Mouse (Mus musculus): ENCODE results near the gene Trp53bp2. TPM values are rescaled to one million over a fixed set of nuclear protein-coding genes. Genes with fewer than 3 reads are reported as not detected.

Trp53bp2 gene
- polyA plus RNA-seq, 1 experiment = 23.7 TPM

- TF ChIP-seq EP300 (IDR thresholded peaks at IDR 0.05; ENCODE audit: insufficient read depth, low read depth, low read length) = peak; percentile 34; the same call in 1 of the 2 replicates
- TF ChIP-seq POLR2A (IDR thresholded peaks at IDR 0.05; ENCODE audit: insufficient read depth, low read length) = no peak
- H3K27ac ChIP-seq (ENCODE audit: insufficient read depth, low read length) = no peak overlapping the region
- H3K27me3 ChIP-seq (ENCODE audit: control insufficient read depth, insufficient read depth, low read length, poor library complexity, severe bottlenecking) = no peaks in the 10 kb centered on the region
- H3K9ac ChIP-seq (ENCODE audit: low read depth, poor library complexity, severe bottlenecking) = no peak overlapping the region
- H3K4me3 ChIP-seq (ENCODE audit: low read depth, low read length) = peak overlapping the region; percentile 27
- no peaks in the 10 kb centered on the region for H3K36me3 ChIP-seq (ENCODE audit: control insufficient read depth, insufficient read depth, low read length, poor library complexity, severe bottlenecking)
- peaks cover 11% of the 10 kb centered on the region for H3K4me1 ChIP-seq (ENCODE audit: control insufficient read depth, insufficient read depth, low read length)
- H3K9me3 ChIP-seq (replicated peaks; ENCODE audit: control insufficient read depth, insufficient read depth, low read length, poor library complexity, severe bottlenecking) = no peaks in the 10 kb centered on the region
Measured at GRCm38 (mm10) chr1:182509110-182509797, 100.3 kb downstream of the Trp53bp2 start.

DNA sequence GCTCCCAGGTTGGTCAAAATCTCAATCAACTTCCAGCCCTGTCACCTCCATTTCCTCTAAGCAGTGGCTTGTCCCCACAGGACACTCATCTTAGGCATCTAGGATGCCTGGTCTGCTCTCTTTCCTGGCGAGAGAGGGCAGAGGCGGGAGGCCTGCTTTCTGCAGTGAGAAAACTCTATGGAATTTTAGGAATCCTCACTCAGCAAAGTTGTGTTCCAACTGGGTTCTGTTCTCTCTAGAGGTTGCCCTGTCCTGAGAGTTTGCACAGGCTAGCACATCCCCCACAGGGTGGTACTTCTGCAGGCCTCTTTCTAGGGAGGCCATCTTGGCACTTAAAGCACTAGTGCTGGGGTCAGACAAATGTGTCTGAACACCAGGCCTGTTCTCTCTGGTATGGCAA is 102.1 kb downstream of the Trp53bp2 start:
- Histone ChIP-seq H3K27me3 (ENCODE audit: control insufficient read depth, insufficient read depth, low read length, poor library complexity, severe bottlenecking) (no peaks in the 10 kb centered on the region), H3K9me3 (replicated peaks; ENCODE audit: control insufficient read depth, insufficient read depth, low read length, poor library complexity, severe bottlenecking) (no peaks in the 10 kb centered on the region), H3K36me3 (ENCODE audit: control insufficient read depth, insufficient read depth, low read length, poor library complexity, severe bottlenecking) (no peaks in the 10 kb centered on the region), H3K27ac (ENCODE audit: insufficient read depth, low read length) (no peak overlapping the region), H3K9ac (ENCODE audit: low read depth, poor library complexity, severe bottlenecking) (no peak overlapping the region), H3K4me3 (ENCODE audit: low read depth, low read length) (no peak overlapping the region), H3K4me1 (ENCODE audit: control insufficient read depth, insufficient read depth, low read length) (peaks cover 7% of the 10 kb centered on the region)
- TF ChIP-seq CTCF (IDR thresholded peaks at IDR 0.05; ENCODE audit: low read depth, low read length) (no peak), POLR2A (IDR thresholded peaks at IDR 0.05; ENCODE audit: insufficient read depth, low read length) (no peak), EP300 (IDR thresholded peaks at IDR 0.05; ENCODE audit: insufficient read depth, low read depth, low read length) (no peak)

- no peaks in the 10 kb centered on the region for H3K9me3 ChIP-seq (replicated peaks; ENCODE audit: control insufficient read depth, insufficient read depth, low read length, poor library complexity, severe bottlenecking)
- no peak overlapping the region for H3K27ac ChIP-seq (ENCODE audit: insufficient read depth, low read length)
- peaks cover 7% of the 10 kb centered on the region for H3K4me1 ChIP-seq (ENCODE audit: control insufficient read depth, insufficient read depth, low read length)
- H3K4me3 ChIP-seq (ENCODE audit: low read depth, low read length) = no peak overlapping the region
- H3K36me3 ChIP-seq (ENCODE audit: control insufficient read depth, insufficient read depth, low read length, poor library complexity, severe bottlenecking) = no peaks in the 10 kb centered on the region
- no peaks in the 10 kb centered on the region for H3K27me3 ChIP-seq (ENCODE audit: control insufficient read depth, insufficient read depth, low read length, poor library complexity, severe bottlenecking)
- TF ChIP-seq CTCF (IDR thresholded peaks at IDR 0.05; ENCODE audit: low read depth, low read length) (no peak), POLR2A (IDR thresholded peaks at IDR 0.05; ENCODE audit: insufficient read depth, low read length) (no peak), EP300 (IDR thresholded peaks at IDR 0.05; ENCODE audit: insufficient read depth, low read depth, low read length) (no peak)
- no peak overlapping the region for H3K9ac ChIP-seq (ENCODE audit: low read depth, poor library complexity, severe bottlenecking)
Measured at GRCm38 (mm10) chr1:182511778-182512177, 102.8 kb downstream of the Trp53bp2 start.

Other genes with a start within 250 kb of the Trp53bp2 start
- gene Vmn1r1, start 244.7 kb upstream of the Trp53bp2 start, polyA plus RNA-seq (2011; ENCODE audit: insufficient read depth, insufficient read length, low read depth, missing spikeins) = not detected in 2 replicates
- 124 and 127 TPM in 2 replicates for gene Degs1, start 126.4 kb upstream of the Trp53bp2 start, polyA plus RNA-seq (2011; ENCODE audit: insufficient read depth, insufficient read length, low read depth, missing spikeins)
- 32.9 and 36.8 TPM in 2 replicates for gene Fbxo28, start 67.5 kb upstream of the Trp53bp2 start, polyA plus RNA-seq (2011; ENCODE audit: insufficient read depth, insufficient read length, low read depth, missing spikeins)
- gene Capn2, start 108.4 kb downstream of the Trp53bp2 start, polyA plus RNA-seq (2011; ENCODE audit: insufficient read depth, insufficient read length, low read depth, missing spikeins) = 60.5 and 61.1 TPM in 2 replicates
- gene Capn8, start 155.8 kb downstream of the Trp53bp2 start, polyA plus RNA-seq (2011; ENCODE audit: insufficient read depth, insufficient read length, low read depth, missing spikeins) = 0.24 TPM in 1 of 2 replicates, not detected in the other